Mouse (Mus musculus) layer of hippocampus, postnatal 14 days (tissue): ENCODE data around the gene Gabarapl1. TPM values are rescaled to one million over a fixed set of nuclear protein-coding genes. Genes with fewer than 3 reads are reported as not detected.

Experiments
- total RNA-seq, 2 experiments: library from RNA; stranded (reverse); gene quantifications; 2 replicates each; pipeline ENCODE4 v1.2.3; 2021

Gene Gabarapl1
- total RNA-seq, 2 experiments from 2014 or later: 517 to 530 TPM

Other genes with a start within 250 kb of the Gabarapl1 start
- gene 4922502D21Rik, start 201.4 kb upstream of the Gabarapl1 start, total RNA-seq: not detected
- not detected for gene Clec12a, start 190.5 kb upstream of the Gabarapl1 start, total RNA-seq
- not detected for gene Clec12b, start 147.3 kb upstream of the Gabarapl1 start, total RNA-seq
- under 1 TPM in 1 of 2 experiments, not detected in 1; 0.23 TPM for gene Clec1b, start 135.9 kb upstream of the Gabarapl1 start, total RNA-seq
- not detected for gene Clec9a, start 124.3 kb upstream of the Gabarapl1 start, total RNA-seq
- 1 to 10 TPM; 2.4 to 3.0 TPM for gene Clec1a, start 81.2 kb upstream of the Gabarapl1 start, total RNA-seq
- not detected for gene Olr1, start 26.0 kb upstream of the Gabarapl1 start, total RNA-seq
- not detected for gene Tmem52b, start 20.6 kb upstream of the Gabarapl1 start, total RNA-seq
- not detected for gene Klre1, start 44.7 kb downstream of the Gabarapl1 start, total RNA-seq
- gene Klrd1, start 58.6 kb downstream of the Gabarapl1 start, total RNA-seq: not detected
- not detected for gene Klrk1, start 90.7 kb downstream of the Gabarapl1 start, total RNA-seq
- not detected for gene Klrc3, start 110.2 kb downstream of the Gabarapl1 start, total RNA-seq
- gene Klrc2, start 127.5 kb downstream of the Gabarapl1 start, total RNA-seq: not detected
- not detected for gene Klrc1, start 145.8 kb downstream of the Gabarapl1 start, total RNA-seq
- not detected for gene Klri1, start 184.0 kb downstream of the Gabarapl1 start, total RNA-seq
- not detected for gene Klri2, start 207.3 kb downstream of the Gabarapl1 start, total RNA-seq